Mouse (Mus musculus): ENCODE measurements around the gene Sart1.

Sart1 gene

GRCm38 (mm10) chr19:5392892-5393291 lies 4.4 kb upstream of the Sart1 start:
- Histone ChIP-seq H3K9me3 (ENCODE audit: low read length) (no peaks in the 10 kb centered on the region), H3K27me3 (ENCODE audit: insufficient read depth, low read length) (no peaks in the 10 kb centered on the region), H3K4me3 (replicated peaks; ENCODE audit: low read length) (no peak overlapping the region), H3K36me3 (ENCODE audit: insufficient read depth, low read length) (peaks cover 27% of the 10 kb centered on the region), H3K4me1 (replicated peaks; ENCODE audit: low read depth, low read length) (peaks cover 55% of the 10 kb centered on the region)
- TF ChIP-seq CTCF (conservative IDR thresholded peaks at IDR 0.05; ENCODE audit: low read length), result no peak
- no peak for TF ChIP-seq NANOG (IDR thresholded peaks at IDR 0.05; ENCODE audit: borderline replicate concordance, low read length)

GRCm38 (mm10) chr19:5390416-5390815 lies 1.9 kb upstream of the Sart1 start:
- peaks cover 43% of the 10 kb centered on the region for H3K36me3 ChIP-seq (ENCODE audit: insufficient read depth, low read length)
- H3K9me3 ChIP-seq (ENCODE audit: low read length), result no peaks in the 10 kb centered on the region
- H3K4me3 ChIP-seq (replicated peaks; ENCODE audit: low read length), result peak overlapping the region; percentile 98
- no peak for TF ChIP-seq POU5F1 (IDR thresholded peaks at IDR 0.05; ENCODE audit: borderline replicate concordance, low read length)
- TF ChIP-seq NANOG (IDR thresholded peaks at IDR 0.05; ENCODE audit: borderline replicate concordance, low read length), result no peak
- H3K4me1 ChIP-seq (replicated peaks; ENCODE audit: low read depth, low read length), result peaks cover 72% of the 10 kb centered on the region
- no peaks in the 10 kb centered on the region for H3K27me3 ChIP-seq (ENCODE audit: insufficient read depth, low read length)

- Histone ChIP-seq H3K27me3 (ENCODE audit: insufficient read depth, low read length) (no peaks in the 10 kb centered on the region), H3K9me3 (ENCODE audit: low read length) (no peaks in the 10 kb centered on the region), H3K4me3 (replicated peaks; ENCODE audit: low read length) (peak overlapping the region; percentile 98), H3K36me3 (ENCODE audit: insufficient read depth, low read length) (peaks cover 51% of the 10 kb centered on the region), H3K4me1 (replicated peaks; ENCODE audit: low read depth, low read length) (peaks cover 75% of the 10 kb centered on the region)
- TF ChIP-seq POU5F1 (IDR thresholded peaks at IDR 0.05; ENCODE audit: borderline replicate concordance, low read length) (no peak), NANOG (IDR thresholded peaks at IDR 0.05; ENCODE audit: borderline replicate concordance, low read length) (no peak), CTCF (conservative IDR thresholded peaks at IDR 0.05; ENCODE audit: low read length) (no peak)
These were observed 1.1 kb upstream of the Sart1 start for GRCm38 (mm10) chr19:5389647-5390046.

- H3K9me3 ChIP-seq (ENCODE audit: low read length), result no peaks in the 10 kb centered on the region
- TF ChIP-seq CTCF (conservative IDR thresholded peaks at IDR 0.05; ENCODE audit: low read length), result no peak
- TF ChIP-seq NANOG (IDR thresholded peaks at IDR 0.05; ENCODE audit: borderline replicate concordance, low read length), result no peak
- no peak for TF ChIP-seq POU5F1 (IDR thresholded peaks at IDR 0.05; ENCODE audit: borderline replicate concordance, low read length)
- H3K4me3 ChIP-seq (replicated peaks; ENCODE audit: low read length), result peak overlapping the region; percentile 98
- H3K4me1 ChIP-seq (replicated peaks; ENCODE audit: low read depth, low read length), result peaks cover 80% of the 10 kb centered on the region
- H3K36me3 ChIP-seq (ENCODE audit: insufficient read depth, low read length), result peaks cover 61% of the 10 kb centered on the region
- no peaks in the 10 kb centered on the region for H3K27me3 ChIP-seq (ENCODE audit: insufficient read depth, low read length)
These were observed 477 bp downstream of the Sart1 start for GRCm38 (mm10) chr19:5388011-5388441.

GRCm38 (mm10) chr19:5384715-5385114 lies 3.8 kb downstream of the Sart1 start:
- no peaks in the 10 kb centered on the region for H3K27me3 ChIP-seq (ENCODE audit: insufficient read depth, low read length)
- H3K4me1 ChIP-seq (replicated peaks; ENCODE audit: low read depth, low read length), result peaks cover 66% of the 10 kb centered on the region
- peaks cover 74% of the 10 kb centered on the region for H3K36me3 ChIP-seq (ENCODE audit: insufficient read depth, low read length)
- H3K9me3 ChIP-seq (ENCODE audit: low read length), result no peaks in the 10 kb centered on the region
- TF ChIP-seq POU5F1 (IDR thresholded peaks at IDR 0.05; ENCODE audit: borderline replicate concordance, low read length) (no peak), CTCF (conservative IDR thresholded peaks at IDR 0.05; ENCODE audit: low read length) (no peak), NANOG (IDR thresholded peaks at IDR 0.05; ENCODE audit: borderline replicate concordance, low read length) (no peak)
- H3K4me3 ChIP-seq (replicated peaks; ENCODE audit: low read length), result no peak overlapping the region

GRCm38 (mm10) chr19:5383326-5383725 lies 5.2 kb downstream of the Sart1 start:
- Histone ChIP-seq H3K4me1 (replicated peaks; ENCODE audit: low read depth, low read length) (peaks cover 64% of the 10 kb centered on the region), H3K4me3 (replicated peaks; ENCODE audit: low read length) (no peak overlapping the region), H3K27me3 (ENCODE audit: insufficient read depth, low read length) (no peaks in the 10 kb centered on the region), H3K9me3 (ENCODE audit: low read length) (no peaks in the 10 kb centered on the region), H3K36me3 (ENCODE audit: insufficient read depth, low read length) (peaks cover 88% of the 10 kb centered on the region)
- TF ChIP-seq POU5F1 (IDR thresholded peaks at IDR 0.05; ENCODE audit: borderline replicate concordance, low read length), result no peak
- TF ChIP-seq CTCF (conservative IDR thresholded peaks at IDR 0.05; ENCODE audit: low read length), result no peak
- no peak for TF ChIP-seq NANOG (IDR thresholded peaks at IDR 0.05; ENCODE audit: borderline replicate concordance, low read length)

GRCm38 (mm10) chr19:5377446-5377845 lies 11.1 kb downstream of the Sart1 start:
- H3K27me3 ChIP-seq (ENCODE audit: insufficient read depth, low read length), result no peaks in the 10 kb centered on the region
- peaks cover 69% of the 10 kb centered on the region for H3K36me3 ChIP-seq (ENCODE audit: insufficient read depth, low read length)
- no peak for TF ChIP-seq POU5F1 (IDR thresholded peaks at IDR 0.05; ENCODE audit: borderline replicate concordance, low read length)
- no peak for TF ChIP-seq NANOG (IDR thresholded peaks at IDR 0.05; ENCODE audit: borderline replicate concordance, low read length)
- no peak for TF ChIP-seq CTCF (conservative IDR thresholded peaks at IDR 0.05; ENCODE audit: low read length)

GRCm38 (mm10) chr19:5374748-5375147 lies 13.8 kb downstream of the Sart1 start:
- no peak overlapping the region for H3K4me3 ChIP-seq (replicated peaks; ENCODE audit: low read length)
- H3K27me3 ChIP-seq (ENCODE audit: insufficient read depth, low read length), result no peaks in the 10 kb centered on the region
- H3K9me3 ChIP-seq (ENCODE audit: low read length), result no peaks in the 10 kb centered on the region
- peaks cover 31% of the 10 kb centered on the region for H3K4me1 ChIP-seq (replicated peaks; ENCODE audit: low read depth, low read length)
- H3K36me3 ChIP-seq (ENCODE audit: insufficient read depth, low read length), result peaks cover 68% of the 10 kb centered on the region
- TF ChIP-seq POU5F1 (IDR thresholded peaks at IDR 0.05; ENCODE audit: borderline replicate concordance, low read length) (no peak), CTCF (conservative IDR thresholded peaks at IDR 0.05; ENCODE audit: low read length) (no peak), NANOG (IDR thresholded peaks at IDR 0.05; ENCODE audit: borderline replicate concordance, low read length) (no peak)

More at GRCm38 (mm10) chr19:5377446-5377845, 11.1 kb downstream of the Sart1 start:
- peaks cover 36% of the 10 kb centered on the region for H3K4me1 ChIP-seq (replicated peaks; ENCODE audit: low read depth, low read length)
- H3K4me3 ChIP-seq (replicated peaks; ENCODE audit: low read length), result no peak overlapping the region
- no peaks in the 10 kb centered on the region for H3K9me3 ChIP-seq (ENCODE audit: low read length)

GRCm38 (mm10) chr19:5374177-5374576 lies 14.3 kb downstream of the Sart1 start:
- no peak for TF ChIP-seq CTCF (conservative IDR thresholded peaks at IDR 0.05; ENCODE audit: low read length)
- TF ChIP-seq NANOG (IDR thresholded peaks at IDR 0.05; ENCODE audit: borderline replicate concordance, low read length), result no peak
- TF ChIP-seq POU5F1 (IDR thresholded peaks at IDR 0.05; ENCODE audit: borderline replicate concordance, low read length), result no peak
- H3K36me3 ChIP-seq (ENCODE audit: insufficient read depth, low read length), result peaks cover 68% of the 10 kb centered on the region

More at GRCm38 (mm10) chr19:5374177-5374576, 14.3 kb downstream of the Sart1 start:
- Histone ChIP-seq H3K4me1 (replicated peaks; ENCODE audit: low read depth, low read length) (peaks cover 35% of the 10 kb centered on the region), H3K9me3 (ENCODE audit: low read length) (no peaks in the 10 kb centered on the region), H3K27me3 (ENCODE audit: insufficient read depth, low read length) (no peaks in the 10 kb centered on the region), H3K4me3 (replicated peaks; ENCODE audit: low read length) (no peak overlapping the region)

Measured in E14TG2a.4 (cell line).